Mouse (Mus musculus) monocyte, adult 5-6 weeks (primary cell): ENCODE results near the gene Camta1. TPM values are rescaled to one million over a fixed set of nuclear protein-coding genes. Genes with fewer than 3 reads are reported as not detected.

Experiments
- ATAC-seq: fragments of 153-309, 156-312 bp; replicated peaks from 2 replicates; pipeline ENCODE4 v1.8.0; 2017; ENCODE audit warnings: mild to moderate bottlenecking; ENCODE audit not compliant: low TSS enrichment, insufficient number of reproducible peaks, severe bottlenecking, poor library complexity, low FRiP score
- total RNA-seq: library from RNA; stranded (forward); fragments of 200-1000, 200-491, 200-594 nt; gene quantifications from 3 replicates; pipeline ENCODE4 v1.2.3, GENCODE M21; 2017

The Camta1 gene
- total RNA-seq, 1 experiment from 2014 or later: 22.1 TPM

DNA sequence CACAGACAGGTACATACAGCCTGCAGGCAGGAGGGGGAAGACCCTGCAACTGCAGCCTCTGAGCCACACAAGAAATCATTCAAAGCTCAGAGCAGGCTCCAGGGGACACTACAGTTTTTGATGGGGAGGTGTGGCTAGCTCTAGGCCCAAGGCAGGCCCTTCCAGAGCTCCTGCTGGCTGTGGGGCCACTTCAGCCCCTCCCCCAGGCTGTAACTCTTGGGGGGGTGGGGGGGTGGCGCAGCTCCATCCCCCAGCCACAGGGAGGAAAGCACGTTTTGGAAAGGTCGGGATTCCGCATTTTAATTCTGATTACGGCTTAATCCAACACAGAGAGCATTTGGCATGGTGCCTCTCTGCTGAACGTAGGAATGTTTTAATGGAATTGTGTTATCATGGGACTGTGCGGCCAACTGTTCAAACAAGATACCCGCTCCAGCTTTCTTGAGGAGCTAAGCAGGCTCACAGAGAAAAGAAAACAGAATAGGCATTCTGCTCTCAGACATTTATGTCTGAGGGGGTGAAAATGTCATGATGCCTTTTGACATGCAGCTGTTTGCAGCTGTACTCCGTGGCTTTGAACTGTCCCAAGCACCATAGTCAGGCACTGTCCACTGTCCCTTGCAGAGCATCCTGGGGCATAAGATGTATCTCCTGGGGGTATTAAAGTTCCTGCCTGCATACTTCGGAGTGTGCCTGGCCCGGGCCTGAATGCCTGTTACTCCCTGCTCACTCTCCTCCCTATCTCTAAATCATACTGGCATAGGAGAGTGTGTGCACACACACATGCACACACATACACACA lies 344.5 kb downstream of the Camta1 start:
- no peak for ATAC-seq

DNA sequence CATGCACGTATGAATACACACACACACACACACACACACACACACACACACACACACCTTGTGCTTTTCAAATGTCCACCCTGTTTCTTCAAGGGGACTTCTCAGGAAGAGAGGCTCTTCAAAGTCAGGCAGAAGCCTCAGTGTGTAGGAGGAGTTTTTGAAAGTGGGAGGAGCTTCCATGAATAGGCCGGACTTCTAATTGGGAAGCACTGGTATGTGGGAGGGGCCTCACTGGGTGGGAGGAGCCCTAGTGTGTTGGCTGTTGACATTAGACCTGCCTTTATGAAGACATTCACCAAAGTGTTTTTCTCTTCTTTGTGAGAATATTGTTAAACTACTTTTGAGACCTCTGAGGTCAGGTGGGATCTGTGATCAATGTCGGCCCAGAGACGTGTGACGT lies 346.4 kb downstream of the Camta1 start:
- ATAC-seq: no peak

DNA sequence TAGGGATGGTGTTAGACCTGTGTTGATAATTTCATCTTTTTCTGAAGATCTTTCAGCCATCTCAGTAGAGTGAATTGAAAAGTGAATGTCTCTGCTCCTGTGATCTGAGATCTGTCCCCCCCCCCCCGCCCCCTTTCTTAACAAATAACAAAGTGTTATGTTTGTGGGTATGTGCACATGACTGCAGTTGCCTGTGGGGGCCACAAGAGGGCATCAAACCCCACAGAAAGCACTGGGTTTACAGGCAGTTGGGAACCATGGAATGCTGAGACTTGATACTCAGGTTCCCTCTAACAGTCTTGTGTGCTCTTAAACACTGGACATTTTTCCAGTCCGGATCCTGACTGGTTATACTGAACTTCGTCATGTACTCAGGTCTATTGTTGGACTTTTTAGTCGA lies 350.6 kb downstream of the Camta1 start:
- ATAC-seq: no peak

DNA sequence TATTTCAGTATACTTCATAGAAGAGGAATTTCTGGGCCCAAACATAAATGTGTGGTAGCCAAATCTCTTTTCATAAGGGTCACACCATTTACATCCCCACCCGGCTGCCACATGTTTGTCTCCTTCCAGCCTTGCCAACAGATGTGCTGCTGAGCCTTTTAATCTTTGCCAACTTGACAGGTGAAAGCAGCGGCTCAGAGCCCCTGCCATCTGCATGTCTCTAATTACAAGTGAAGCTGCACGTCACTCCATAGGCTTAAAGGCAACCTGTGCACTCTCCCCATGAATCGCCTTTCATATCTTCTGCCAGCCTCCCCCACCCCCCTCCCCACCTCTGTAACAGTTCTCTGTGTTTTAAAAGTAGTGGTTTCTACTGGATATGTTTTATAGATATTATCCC lies 351.3 kb downstream of the Camta1 start:
- ATAC-seq: no peak

DNA sequence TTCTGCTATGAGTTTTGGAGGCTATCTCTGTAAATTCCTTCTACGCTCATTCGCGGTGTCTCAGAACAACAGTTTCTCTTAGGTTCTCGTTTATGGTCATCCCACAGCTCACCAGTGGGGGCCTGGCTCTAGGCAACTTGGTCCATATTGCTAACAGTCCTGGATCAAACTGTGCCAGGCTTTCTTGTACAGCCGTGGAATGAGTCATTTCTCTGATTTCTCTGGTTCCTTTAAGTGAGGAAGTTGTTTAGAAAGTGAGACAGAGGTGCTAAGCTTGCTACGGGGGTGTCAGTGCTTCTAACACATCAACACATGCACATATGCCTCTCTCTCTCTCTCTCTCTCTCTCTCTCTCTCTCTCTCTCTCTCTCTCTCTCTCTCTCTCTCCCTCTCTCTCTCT lies 355.0 kb downstream of the Camta1 start:
- ATAC-seq: no peak

DNA sequence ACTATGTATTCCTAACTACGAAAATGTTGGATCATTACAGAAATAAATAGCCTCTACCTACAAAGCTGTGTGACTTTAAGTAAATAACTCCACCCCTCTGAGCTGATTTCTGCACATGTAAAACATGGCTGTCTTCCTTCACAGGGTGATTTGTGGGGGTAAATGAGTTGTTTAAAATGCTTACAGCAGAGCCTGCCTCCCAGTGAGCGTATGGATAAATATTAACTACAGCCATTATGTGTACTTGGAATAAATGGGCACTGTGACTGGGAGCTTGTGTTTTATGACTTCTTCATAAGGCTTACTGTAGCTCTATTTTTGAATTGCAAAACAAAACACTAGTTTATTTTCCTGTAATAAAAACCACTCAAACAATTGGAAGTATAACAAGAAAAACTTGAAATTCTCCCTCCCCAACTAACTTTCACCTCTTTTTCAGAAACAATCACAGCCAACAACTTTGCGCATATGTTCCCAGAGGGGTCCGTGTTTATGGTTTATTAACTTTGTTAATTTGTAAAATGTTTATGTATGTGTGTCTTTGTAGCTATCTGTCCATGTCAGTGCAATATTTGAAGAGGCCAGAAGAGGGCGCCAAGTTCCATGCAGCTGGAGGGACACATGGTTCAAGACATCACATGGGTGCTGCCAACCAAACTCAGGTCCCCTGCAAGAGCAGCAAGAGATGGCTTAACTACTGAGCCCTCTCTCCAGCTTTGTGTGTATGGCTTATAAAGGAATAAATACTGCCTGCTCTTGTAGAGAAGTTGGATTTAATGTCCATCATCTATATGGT lies 363.0 kb downstream of the Camta1 start:
- ATAC-seq: no peak

DNA sequence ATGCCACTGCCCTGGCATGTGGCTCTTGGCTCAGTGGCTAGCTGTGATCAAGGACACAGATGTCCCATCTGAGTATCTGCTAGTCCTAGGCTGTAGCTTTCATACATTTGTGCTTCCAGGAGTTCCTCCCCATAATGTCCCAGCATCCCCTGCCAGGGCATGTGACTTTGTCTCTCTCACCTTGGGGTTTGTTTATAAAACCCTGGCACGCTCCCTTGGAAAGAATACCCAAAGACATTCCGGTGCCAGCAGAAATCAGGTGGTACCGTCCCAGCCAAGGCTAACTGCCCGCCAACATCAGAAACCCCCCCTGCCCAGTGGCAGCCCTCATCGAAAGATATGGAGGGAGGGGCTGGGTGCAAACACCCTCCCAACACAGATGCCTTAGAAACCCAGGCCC lies 365.1 kb downstream of the Camta1 start:
- ATAC-seq: no peak

DNA sequence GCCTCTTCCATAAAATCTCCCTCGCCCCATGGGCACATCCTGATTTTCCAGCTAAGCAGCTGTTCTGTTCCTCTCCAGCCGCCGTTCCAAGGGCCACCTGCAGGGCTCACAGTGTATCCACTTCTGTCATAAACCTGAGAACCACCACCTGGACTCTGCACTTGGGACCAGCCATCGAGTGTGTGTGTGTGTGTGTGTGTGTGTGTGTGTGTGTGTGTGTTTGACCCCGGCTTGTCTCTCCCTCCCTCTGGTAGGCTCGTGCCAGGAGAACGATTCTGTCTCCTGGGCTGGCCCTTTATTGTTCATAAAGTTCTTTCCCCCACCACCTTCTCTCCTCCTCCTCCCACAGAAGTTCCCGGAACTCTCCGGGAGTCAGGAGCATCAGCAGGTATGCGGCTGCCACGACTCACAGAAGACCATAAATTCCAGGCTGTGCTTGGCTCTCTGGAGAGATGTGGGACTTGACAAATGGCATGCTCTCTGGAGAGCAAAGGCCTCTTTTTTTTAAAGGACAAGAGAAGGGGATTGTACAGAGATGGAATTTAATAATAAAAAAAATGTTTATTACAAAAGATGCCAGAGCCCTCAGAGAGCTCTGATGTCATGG lies 366.3 kb downstream of the Camta1 start:
- ATAC-seq: no peak

DNA sequence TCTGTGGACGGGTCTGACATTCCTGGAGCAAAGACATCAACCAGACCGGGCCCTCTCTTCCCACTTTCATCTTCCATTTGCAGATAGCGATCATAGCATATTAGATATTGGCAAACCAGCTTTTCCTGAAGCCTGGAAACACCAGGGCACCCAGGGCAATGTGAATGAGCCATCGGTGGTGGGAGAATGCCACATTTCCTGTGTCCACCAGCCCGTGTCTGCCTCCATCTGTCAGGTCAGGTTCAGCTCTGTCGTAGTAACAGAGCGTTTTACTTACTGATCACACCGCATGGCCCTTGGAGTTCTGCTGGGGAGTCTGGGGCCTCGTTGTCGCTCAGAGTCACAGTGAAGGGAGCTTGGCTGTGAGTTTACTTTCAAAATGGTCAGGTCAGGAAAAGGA lies 368.9 kb downstream of the Camta1 start:
- no peak for ATAC-seq

DNA sequence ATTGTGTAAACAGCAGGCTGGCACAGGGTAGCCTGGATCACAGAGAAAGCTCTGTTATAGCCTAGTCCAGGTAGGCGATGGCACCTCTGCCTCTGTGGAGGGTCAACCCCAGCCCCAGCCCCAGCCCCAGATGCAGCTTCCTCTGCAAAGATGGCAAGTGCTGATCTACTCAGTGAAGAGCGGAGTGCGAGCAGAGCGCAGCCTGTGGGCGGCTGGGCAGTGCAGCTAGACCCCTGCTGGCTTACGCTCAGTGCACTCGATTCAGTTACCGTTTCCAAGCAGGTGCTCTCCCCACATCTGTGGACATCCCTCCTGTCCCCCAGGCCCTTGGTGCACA lies 377.7 kb downstream of the Camta1 start:
- ATAC-seq: no peak

DNA sequence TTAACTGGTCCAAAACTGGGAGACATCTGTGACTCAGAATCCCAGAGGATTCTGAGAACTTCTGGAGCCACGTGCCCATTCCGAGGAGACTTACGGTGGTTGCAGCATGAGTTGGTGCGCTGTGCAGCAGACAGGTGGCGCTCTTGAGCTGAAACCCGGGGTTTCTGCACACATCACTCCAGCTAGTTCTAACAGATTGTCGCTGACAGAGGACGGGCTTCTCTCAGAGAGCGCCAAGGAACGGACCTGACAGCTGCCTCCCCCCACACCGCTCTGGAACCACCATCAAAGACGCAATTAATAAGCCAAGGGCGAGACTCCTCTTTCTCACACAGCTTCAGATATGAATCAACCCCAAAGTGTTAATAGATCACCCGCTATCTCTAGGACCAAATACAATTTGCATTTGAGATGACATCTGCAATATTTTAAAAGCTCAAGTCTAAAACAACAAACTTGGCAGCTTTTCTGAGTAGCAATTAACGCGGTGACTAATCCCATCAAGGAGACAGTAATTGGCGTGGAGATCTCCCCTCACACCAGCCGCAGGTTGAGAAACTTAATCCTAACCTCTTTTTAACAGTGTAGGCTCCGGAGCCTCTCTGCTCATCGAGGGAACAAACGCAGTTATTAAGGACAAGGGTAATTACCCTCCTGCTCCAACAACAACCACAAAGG lies 378.2 kb downstream of the Camta1 start:
- ATAC-seq: no peak

DNA sequence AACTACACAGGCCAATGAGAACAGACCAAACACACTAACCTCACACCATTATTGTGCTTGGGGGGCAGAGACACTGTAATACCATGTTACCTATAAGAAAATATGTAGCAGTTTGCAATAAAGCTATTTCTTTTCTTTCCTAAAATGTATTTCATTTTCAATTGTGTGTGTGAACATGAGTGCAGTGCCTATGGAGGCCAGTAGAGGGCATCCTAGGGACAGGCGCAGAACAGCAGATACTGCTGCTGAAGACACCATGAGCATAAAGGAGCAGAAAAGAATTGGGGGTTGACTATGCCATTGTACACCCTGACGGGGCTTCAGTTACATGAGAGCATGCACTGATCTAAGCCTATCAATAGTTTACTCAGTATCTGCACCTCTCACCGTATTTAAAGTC lies 380.7 kb downstream of the Camta1 start:
- no peak for ATAC-seq

DNA sequence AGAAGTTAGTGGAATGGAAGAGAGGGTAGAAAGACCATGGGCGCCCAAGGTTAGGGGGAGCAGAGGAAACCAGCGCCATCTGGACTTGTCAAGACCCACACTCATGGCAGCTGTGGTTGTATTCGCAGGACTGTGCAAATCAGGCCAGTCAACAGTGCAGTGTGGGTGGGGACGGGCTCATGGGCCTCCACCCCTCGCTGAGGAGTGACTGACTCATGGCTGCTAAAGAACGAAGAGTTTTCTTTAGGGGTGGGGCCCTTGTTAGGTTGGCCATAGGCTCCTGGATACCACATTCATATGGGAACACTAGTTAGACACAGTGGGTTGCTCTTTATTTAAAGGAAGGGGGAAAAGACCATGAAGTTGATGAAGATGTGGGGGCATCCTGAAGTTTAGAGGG lies 383.7 kb downstream of the Camta1 start:
- ATAC-seq: no peak

DNA sequence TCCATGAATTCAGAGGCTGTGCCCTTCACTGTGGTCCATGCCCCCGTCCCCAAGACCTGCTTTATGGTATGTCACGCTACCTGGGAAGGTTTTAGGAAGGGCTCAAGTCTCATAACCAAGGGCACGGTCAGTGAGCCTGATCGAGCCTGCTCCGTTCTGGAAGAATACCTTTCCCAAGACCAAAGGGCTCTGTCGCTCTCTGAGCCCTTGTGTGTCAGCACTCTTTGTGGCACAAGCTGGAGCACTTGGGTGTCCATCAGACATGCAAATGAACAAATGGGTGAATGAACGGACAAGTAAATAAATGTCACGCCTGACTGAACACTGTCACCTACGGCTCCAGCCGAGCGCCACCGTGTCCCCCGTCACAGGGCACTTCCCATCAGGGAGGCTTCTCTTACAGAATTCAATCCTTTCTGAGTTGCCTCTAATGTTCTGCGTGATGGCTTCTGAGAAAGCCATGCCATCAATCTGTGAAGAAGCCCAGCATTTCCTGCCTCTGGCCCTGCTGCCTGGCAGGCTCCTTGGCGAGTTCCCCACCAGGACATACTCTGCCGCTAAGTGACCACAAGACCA lies 386.7 kb downstream of the Camta1 start:
- ATAC-seq: no peak

DNA sequence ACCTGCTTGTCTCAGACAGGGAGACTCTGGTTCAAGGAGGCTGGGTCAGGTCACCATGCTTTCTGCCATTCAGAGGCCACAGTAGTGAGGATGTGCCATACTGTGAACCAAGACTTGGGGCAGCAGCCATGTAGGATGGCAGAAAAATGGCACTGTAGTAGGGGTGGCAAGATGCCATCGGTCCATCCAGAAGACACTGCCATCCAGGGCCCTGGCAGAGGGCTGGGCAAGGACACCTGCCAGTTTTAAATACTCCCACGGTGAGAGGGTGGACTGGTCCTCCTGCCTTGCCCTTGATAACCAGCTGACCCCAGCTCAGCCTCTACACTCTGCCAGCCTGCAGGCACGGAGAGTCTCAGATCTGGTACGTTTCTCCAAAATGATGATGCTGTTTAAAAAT lies 389.8 kb downstream of the Camta1 start:
- no peak for ATAC-seq

DNA sequence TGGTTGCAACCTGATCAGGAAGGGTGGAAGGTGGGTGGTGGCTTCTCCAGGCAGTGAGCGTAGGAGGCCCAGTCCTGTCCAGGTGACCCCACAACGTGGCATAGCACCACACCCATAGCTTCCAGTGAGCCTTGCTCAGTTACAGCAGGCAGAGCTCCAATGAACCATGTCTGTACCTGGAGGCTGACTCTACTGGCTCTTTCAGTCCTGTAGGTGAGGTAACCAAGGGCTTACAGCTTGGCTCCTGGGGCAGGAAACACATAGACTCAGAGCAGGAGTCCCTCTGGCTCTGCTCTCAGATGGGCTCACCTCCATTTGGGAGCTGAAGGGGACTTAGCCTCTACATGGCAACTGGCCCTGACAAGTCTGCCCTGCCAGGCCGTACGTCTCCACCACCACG lies 393.3 kb downstream of the Camta1 start:
- ATAC-seq: no peak

DNA sequence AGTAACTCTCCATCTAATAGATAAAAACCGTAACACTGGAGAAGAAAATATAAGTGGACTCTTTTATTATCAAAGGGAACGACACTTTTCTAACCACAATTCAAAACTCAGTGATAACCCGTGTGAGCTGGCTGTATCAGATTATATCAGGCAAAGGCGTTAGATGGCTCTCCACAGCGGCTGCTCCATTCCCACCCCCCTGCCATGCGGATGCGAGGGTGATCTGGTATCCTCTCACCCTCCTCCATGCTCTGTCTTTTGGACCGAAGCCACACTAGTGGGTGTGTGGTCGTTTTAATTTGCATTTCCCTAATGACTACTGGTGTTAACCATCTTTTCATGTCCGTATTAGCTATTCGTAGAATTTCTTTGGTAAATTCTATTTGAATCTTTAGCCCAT lies 403.0 kb downstream of the Camta1 start:
- ATAC-seq: no peak

DNA sequence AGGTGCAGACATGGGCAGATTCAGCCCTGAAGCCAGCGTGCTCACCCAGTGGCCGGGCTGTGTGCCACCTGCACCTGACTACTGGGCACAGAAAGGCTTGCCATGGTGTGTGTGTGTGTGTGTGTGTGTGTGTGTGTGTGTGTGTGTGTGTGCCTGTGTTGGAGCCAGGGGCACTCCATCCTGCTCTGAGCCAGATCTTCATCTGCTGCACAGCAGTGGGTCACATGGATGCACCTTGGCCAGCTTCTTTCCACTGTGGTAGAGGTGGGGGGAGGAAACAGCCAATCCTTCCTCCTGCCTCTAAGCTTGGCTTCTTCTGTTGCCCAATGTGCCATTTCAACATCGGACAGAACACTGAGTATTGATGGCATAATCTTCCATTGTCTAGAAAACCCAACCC lies 407.1 kb downstream of the Camta1 start:
- no peak for ATAC-seq

DNA sequence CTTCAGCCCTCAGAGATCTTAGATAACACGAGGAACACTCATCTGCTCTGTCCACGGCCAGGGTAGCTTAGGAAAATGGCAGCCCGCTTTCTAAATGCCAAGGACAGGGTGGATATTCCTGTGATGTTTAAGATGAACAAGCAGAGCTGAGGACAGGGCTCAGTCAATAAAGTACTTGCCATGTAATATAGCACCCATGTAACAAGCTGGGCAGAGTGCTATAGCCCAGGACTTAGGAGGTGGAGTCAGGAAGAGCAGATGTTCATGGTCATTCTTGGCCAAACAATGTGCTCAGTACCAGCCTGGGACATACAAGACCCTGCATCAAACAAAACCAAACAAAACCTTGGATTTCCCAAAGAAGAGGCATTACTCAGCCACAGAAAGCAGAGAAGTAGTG lies 407.6 kb downstream of the Camta1 start:
- no peak for ATAC-seq
